Mouse (Mus musculus) hindbrain, embryonic 16.5 days (tissue): ENCODE data around the gene Usp30. TPM values are rescaled to one million over a fixed set of nuclear protein-coding genes. Genes with fewer than 3 reads are reported as not detected.

Experiments used
- ATAC-seq: fragments of 200-750 bp; cut with Nextera tagmentation; 2 replicates; pipeline ENCODE4 v1.8.0; 2017; ENCODE audit warnings: moderate TSS enrichment, moderate library complexity
- H3K27ac ChIP-seq: fragments of 300-500 bp; sonication (generic); 2 replicates; pipeline ENCODE4 v1.5.1; 2014; ENCODE audit warnings: low read depth, mild to moderate bottlenecking, control low read depth, low read length, moderate library complexity
- H3K27me3 ChIP-seq: fragments of 300-500 bp; sonication (generic); replicated peaks from 2 replicates; pipeline ENCODE4 v1.6.1; 2014; ENCODE audit warnings: low read length; ENCODE audit not compliant: control insufficient read depth, insufficient read depth
- H3K36me3 ChIP-seq: fragments of 300-500 bp; sonication (generic); 2 replicates; pipeline ENCODE4 v1.6.1; 2014; ENCODE audit warnings: mild to moderate bottlenecking, low read length, moderate library complexity, mixed read lengths; ENCODE audit not compliant: control insufficient read depth, insufficient read depth
- H3K4me1 ChIP-seq: fragments of 300-500 bp; sonication (generic); 2 replicates; pipeline ENCODE4 v1.6.1; 2014; ENCODE audit warnings: low read depth, low read length; ENCODE audit not compliant: control insufficient read depth, insufficient read depth
- H3K4me2 ChIP-seq: fragments of 300-500 bp; sonication (generic); 2 replicates; pipeline ENCODE4 v1.6.1; 2014; ENCODE audit warnings: mild to moderate bottlenecking, low read length, control low read depth, moderate library complexity
- H3K4me3 ChIP-seq: fragments of 300-500 bp; sonication (generic); 2 replicates; pipeline ENCODE4 v1.5.1; 2014; ENCODE audit warnings: mild to moderate bottlenecking, low read length, control low read depth, moderate library complexity
- H3K9ac ChIP-seq: fragments of 300-500 bp; sonication (generic); 2 replicates; pipeline ENCODE4 v1.6.1; 2014; ENCODE audit warnings: low read depth, mild to moderate bottlenecking, control low read depth, low read length, moderate library complexity
- H3K9me3 ChIP-seq: fragments of 300-500 bp; sonication (generic); 2 replicates; pipeline ENCODE4 v1.6.1; 2014; ENCODE audit warnings: mild to moderate bottlenecking, low read length, moderate library complexity; ENCODE audit not compliant: control insufficient read depth
- WGBS: fragments of 180-500 bp; shearing (Covaris S2); extraction: QIAGEN DNeasy Blood & Tissue Kit; methylation state at CpG from one replicate; pipeline ENCODE4 v1.1.7; 2014; 5-methylcytosine and 5-hydroxymethylcytosine counted together
- polyA plus RNA-seq: library from polyadenylated mRNA; unstranded; fragments of >200 nt; fragmentation: Nextera tagmentation; extraction: Ambion mirVana; gene quantifications from 2 replicates; pipeline ENCODE4 v1.2.1, GENCODE M21; 2015

Usp30 gene
- polyA plus RNA-seq, 1 experiment from 2014 or later = 18.6 TPM

- H3K36me3 ChIP-seq = peaks cover 15% of the 10 kb centered on the region
- H3K27ac ChIP-seq = peak within 1 kb of the TSS; percentile 79
- peak within 1 kb of the TSS; percentile 64 for H3K9ac ChIP-seq
- H3K4me3 ChIP-seq = peak within 1 kb of the TSS; percentile 59
- ATAC-seq = 0 out of 2 replicates have a peak, but pooled peaks have one; percentile 10
- no peaks in the 10 kb centered on the region for H3K9me3 ChIP-seq
- H3K27me3 ChIP-seq = no peaks in the 10 kb centered on the region
- WGBS = under 1% methylated on average over 68 of the region's 69 CpGs
- peaks cover 19% of the 10 kb centered on the region for H3K4me1 ChIP-seq
- H3K4me2 ChIP-seq = peak within 1 kb of the TSS; percentile 86
These were observed 62.4 kb downstream of the Usp30 start, which contains the start of gene Alkbh2 for GRCm38 (mm10) chr5:114127374-114128349. TSS of gene Alkbh2 (minus strand) at chr5:114128218.

GRCm38 (mm10) chr5:114129550-114130210, 64.4 kb downstream of the Usp30 start:
- WGBS = 82% methylated on average over 15 of the region's 15 CpGs
- Histone ChIP-seq H3K9me3 (no peaks in the 10 kb centered on the region), H3K4me3 (peak overlapping the region; percentile 94), H3K27ac (no peak overlapping the region), H3K4me2 (peak overlapping the region; percentile 99), H3K4me1 (peaks cover 19% of the 10 kb centered on the region), H3K36me3 (no peaks in the 10 kb centered on the region), H3K27me3 (no peaks in the 10 kb centered on the region), H3K9ac (no peak overlapping the region)
- no peak for ATAC-seq

GRCm38 (mm10) chr5:114130211-114130605, 64.9 kb downstream of the Usp30 start, which contains the start of gene Ung:
TSS of gene Ung (plus strand) at chr5:114130386.
- ATAC-seq = peak; percentile 26
- no peaks in the 10 kb centered on the region for H3K9me3 ChIP-seq
- peak within 1 kb of the TSS; percentile 54; the same call in 1 of the 2 replicates for H3K27ac ChIP-seq
- H3K4me2 ChIP-seq = peak within 1 kb of the TSS; percentile 99
- no peaks in the 10 kb centered on the region for H3K27me3 ChIP-seq
- WGBS = under 1% methylated on average over 21 of the region's 29 CpGs
- peak within 1 kb of the TSS; percentile 68 for H3K9ac ChIP-seq
- H3K4me3 ChIP-seq = peak within 1 kb of the TSS; percentile 94
- no peaks in the 10 kb centered on the region for H3K36me3 ChIP-seq
- peaks cover 19% of the 10 kb centered on the region for H3K4me1 ChIP-seq

GRCm38 (mm10) chr5:114130698-114131520, 65.6 kb downstream of the Usp30 start:
- Histone ChIP-seq H3K27me3 (no peaks in the 10 kb centered on the region), H3K9me3 (no peaks in the 10 kb centered on the region), H3K9ac (peak overlapping the region; percentile 68), H3K4me2 (peak overlapping the region; percentile 99), H3K36me3 (no peaks in the 10 kb centered on the region), H3K27ac (peak overlapping the region; percentile 54; the same call in 1 of the 2 replicates), H3K4me3 (peak overlapping the region; percentile 94), H3K4me1 (peaks cover 19% of the 10 kb centered on the region)
- ATAC-seq = peak; percentile 97
- under 1% methylated on average over 81 of the region's 87 CpGs for WGBS

- under 1% methylated on average over 15 of the region's 15 CpGs for WGBS
- peak overlapping the region; percentile 94 for H3K4me3 ChIP-seq
- no peaks in the 10 kb centered on the region for H3K27me3 ChIP-seq
- peak overlapping the region; percentile 64 for H3K9ac ChIP-seq
- H3K4me2 ChIP-seq = peak overlapping the region; percentile 99
- H3K36me3 ChIP-seq = no peaks in the 10 kb centered on the region
- peaks cover 19% of the 10 kb centered on the region for H3K4me1 ChIP-seq
- H3K27ac ChIP-seq = peak overlapping the region; percentile 54; the same call in 1 of the 2 replicates
- ATAC-seq = no peak
- H3K9me3 ChIP-seq = no peaks in the 10 kb centered on the region
These were observed 66.2 kb downstream of the Usp30 start for GRCm38 (mm10) chr5:114131521-114131840.

- Histone ChIP-seq H3K4me2 (no peak overlapping the region), H3K27me3 (no peaks in the 10 kb centered on the region), H3K4me3 (no peak overlapping the region), H3K27ac (no peak overlapping the region), H3K9ac (no peak overlapping the region), H3K36me3 (no peaks in the 10 kb centered on the region), H3K4me1 (peaks cover 14% of the 10 kb centered on the region), H3K9me3 (no peaks in the 10 kb centered on the region)
- WGBS = 85% methylated on average over 6 of the region's 6 CpGs
- ATAC-seq = no peak
These were observed 67.6 kb downstream of the Usp30 start for GRCm38 (mm10) chr5:114132841-114133240.

- Histone ChIP-seq H3K36me3 (no peaks in the 10 kb centered on the region), H3K4me3 (no peak overlapping the region), H3K4me2 (no peak overlapping the region), H3K27me3 (no peaks in the 10 kb centered on the region), H3K9ac (no peak overlapping the region), H3K27ac (no peak overlapping the region), H3K9me3 (no peaks in the 10 kb centered on the region), H3K4me1 (peaks cover 21% of the 10 kb centered on the region)
- WGBS = 70% methylated on average over 6 of the region's 6 CpGs
- ATAC-seq = no peak
These were observed 68.9 kb downstream of the Usp30 start for GRCm38 (mm10) chr5:114134091-114134534.

GRCm38 (mm10) chr5:114135516-114135915, 70.3 kb downstream of the Usp30 start:
- no peak overlapping the region for H3K4me3 ChIP-seq
- H3K27me3 ChIP-seq = no peaks in the 10 kb centered on the region
- no peak for ATAC-seq
- H3K4me2 ChIP-seq = no peak overlapping the region
- H3K36me3 ChIP-seq = no peaks in the 10 kb centered on the region
- peaks cover 20% of the 10 kb centered on the region for H3K4me1 ChIP-seq
- no peak overlapping the region for H3K27ac ChIP-seq
- no peaks in the 10 kb centered on the region for H3K9me3 ChIP-seq
- 93% methylated on average over 10 of the region's 10 CpGs for WGBS
- H3K9ac ChIP-seq = no peak overlapping the region
